Mouse (Mus musculus): ENCODE results near the gene Ankrd33b.

DNA sequence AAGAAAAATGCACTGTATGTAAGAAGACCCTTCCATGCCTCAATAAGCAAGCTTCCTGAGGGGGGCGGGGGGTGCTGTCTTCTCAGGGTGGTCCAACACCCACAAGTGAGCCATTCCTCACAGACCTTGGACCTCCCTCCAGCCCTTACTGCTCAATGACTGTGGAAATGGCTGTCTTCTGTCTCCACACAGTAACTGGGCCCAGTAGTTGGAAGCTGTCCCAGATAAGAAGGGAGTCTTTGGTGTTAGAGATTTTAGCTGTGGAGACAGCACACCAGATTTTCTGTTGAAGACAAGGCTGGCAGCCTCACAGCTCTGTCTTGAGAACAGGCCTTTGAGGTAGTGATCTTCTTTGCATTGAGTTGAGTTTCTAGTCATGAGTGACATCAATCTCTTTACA lies 110.2 kb downstream of the Ankrd33b start:
- TF ChIP-seq CTCF (IDR thresholded peaks at IDR 0.05; ENCODE audit: low read depth, low read length) (no peak), GATA1 (IDR thresholded peaks at IDR 0.05; ENCODE audit: borderline replicate concordance, low read length) (no peak), TAL1 (conservative IDR thresholded peaks at IDR 0.05; ENCODE audit: low read depth, low read length) (no peak), POLR2AphosphoS5 (IDR thresholded peaks at IDR 0.05; ENCODE audit: insufficient replicate concordance, low read depth, low read length) (no peak), GATA2 (IDR thresholded peaks at IDR 0.05; ENCODE audit: borderline replicate concordance, low read depth, low read length) (no peak)
